Mouse (Mus musculus) midbrain, embryonic 11.5 days (tissue): Measurements from ENCODE around the gene 1700003F12Rik. TPM values are rescaled to one million over a fixed set of nuclear protein-coding genes. Genes with fewer than 3 reads are reported as not detected.

Source experiments
- ATAC-seq: fragments of 200-750 bp; cut with Nextera tagmentation; 2 replicates; pipeline ENCODE4 v1.8.0; 2017; ENCODE audit warnings: moderate TSS enrichment, moderate library complexity; ENCODE audit not compliant: low FRiP score
- DNase-seq: peaks from one replicate; pipeline ENCODE4 v3.0.0; 2015; ENCODE audit warnings: low spot score; ENCODE audit errors: missing footprints
- H3K27ac ChIP-seq: fragments of 300-500 bp; sonication (generic); 2 replicates; pipeline ENCODE4 v1.5.1; 2014; ENCODE audit warnings: low read depth, low read length
- H3K27me3 ChIP-seq: fragments of 300-500 bp; sonication (generic); 2 replicates; pipeline ENCODE4 v1.6.1; 2014; ENCODE audit warnings: mild to moderate bottlenecking, low read length, moderate library complexity, mixed read lengths; ENCODE audit not compliant: control insufficient read depth, insufficient read depth
- H3K36me3 ChIP-seq: fragments of 300-500 bp; sonication (generic); 2 replicates; pipeline ENCODE4 v1.6.1; 2014; ENCODE audit warnings: mild to moderate bottlenecking, low read length, moderate library complexity, mixed read lengths; ENCODE audit not compliant: control insufficient read depth, insufficient read depth
- H3K4me1 ChIP-seq: fragments of 300-500 bp; sonication (generic); 2 replicates; pipeline ENCODE4 v1.6.1; 2014; ENCODE audit warnings: low read length; ENCODE audit not compliant: control insufficient read depth, insufficient read depth
- H3K4me2 ChIP-seq: fragments of 300-500 bp; sonication (generic); 2 replicates; pipeline ENCODE4 v1.6.1; 2014; ENCODE audit warnings: mild to moderate bottlenecking, moderate library complexity
- H3K4me3 ChIP-seq: fragments of 300-500 bp; sonication (generic); 2 replicates; pipeline ENCODE4 v1.5.1; 2014; ENCODE audit warnings: low read depth, low read length
- H3K9ac ChIP-seq: fragments of 300-500 bp; sonication (generic); 2 replicates; pipeline ENCODE4 v1.6.1; 2014; ENCODE audit warnings: low read length
- H3K9me3 ChIP-seq: fragments of 300-500 bp; sonication (generic); 2 replicates; pipeline ENCODE4 v1.6.1; 2016; ENCODE audit warnings: low read length; ENCODE audit not compliant: control insufficient read depth
- WGBS: fragments of 180-500 bp; shearing (Covaris S2); extraction: QIAGEN DNeasy Blood & Tissue Kit; methylation state at CpG from one replicate; pipeline ENCODE4 v1.1.7; 2014; 5-methylcytosine and 5-hydroxymethylcytosine counted together
- polyA plus RNA-seq: library from polyadenylated mRNA; unstranded; fragments of >200 nt; fragmentation: Nextera tagmentation; extraction: Ambion mirVana; gene quantifications from 2 replicates; pipeline ENCODE4 v1.2.1, GENCODE M21; 2014

Gene 1700003F12Rik
- polyA plus RNA-seq, 1 experiment from 2014 or later = 2.6 TPM

GRCm38 (mm10) chr2:154567766-154568165 is 20.9 kb downstream of the 1700003F12Rik start:
- H3K9me3 ChIP-seq = no peaks in the 10 kb centered on the region
- H3K4me1 ChIP-seq = peaks cover 35% of the 10 kb centered on the region
- peak overlapping the region; percentile 75 for H3K4me2 ChIP-seq
- peak overlapping the region; percentile 87 for H3K27ac ChIP-seq
- peaks cover 5% of the 10 kb centered on the region; the same call in 1 of the 2 replicates for H3K36me3 ChIP-seq
- DNase-seq (no peak), ATAC-seq (no peak)
- H3K9ac ChIP-seq = peak overlapping the region; percentile 89
- H3K27me3 ChIP-seq = no peaks in the 10 kb centered on the region
- WGBS = 82% methylated on average over 2 of the region's 2 CpGs
- peak overlapping the region; percentile 86 for H3K4me3 ChIP-seq

- Histone ChIP-seq H3K27ac (peak overlapping the region; percentile 87), H3K27me3 (no peaks in the 10 kb centered on the region), H3K4me2 (peak overlapping the region; percentile 75), H3K4me1 (peaks cover 35% of the 10 kb centered on the region), H3K36me3 (no peaks in the 10 kb centered on the region; the same call in 1 of the 2 replicates), H3K9me3 (no peaks in the 10 kb centered on the region), H3K9ac (peak overlapping the region; percentile 89), H3K4me3 (peak overlapping the region; percentile 86)
- WGBS = 10% methylated on average over 10 of the region's 10 CpGs
- ATAC-seq (peak; percentile 48), DNase-seq (peak; percentile 96)
These were observed 21.6 kb downstream of the 1700003F12Rik start for GRCm38 (mm10) chr2:154568329-154569070.

- Histone ChIP-seq H3K9me3 (no peaks in the 10 kb centered on the region), H3K4me1 (peaks cover 35% of the 10 kb centered on the region), H3K9ac (peak overlapping the region; percentile 89), H3K4me2 (peak overlapping the region; percentile 75), H3K4me3 (peak overlapping the region; percentile 86), H3K27ac (peak overlapping the region; percentile 87), H3K27me3 (no peaks in the 10 kb centered on the region), H3K36me3 (no peaks in the 10 kb centered on the region)
- WGBS = under 1% methylated on average over 62 of the region's 70 CpGs
- no peak for DNase-seq
- ATAC-seq = peak; percentile 66
These were observed 22.3 kb downstream of the 1700003F12Rik start for GRCm38 (mm10) chr2:154569071-154569748.

- ATAC-seq = peak; percentile 96
- Histone ChIP-seq H3K4me3 (peak within 1 kb of the TSS; percentile 86), H3K4me1 (peaks cover 35% of the 10 kb centered on the region), H3K27me3 (no peaks in the 10 kb centered on the region), H3K9me3 (no peaks in the 10 kb centered on the region), H3K36me3 (no peaks in the 10 kb centered on the region), H3K27ac (peak within 1 kb of the TSS; percentile 87), H3K4me2 (peak within 1 kb of the TSS; percentile 75), H3K9ac (peak within 1 kb of the TSS; percentile 89)
- DNase-seq = peak; percentile 99
- under 1% methylated on average over 43 of the region's 44 CpGs for WGBS
These were observed 23.0 kb downstream of the 1700003F12Rik start, which contains the start of gene E2f1 for GRCm38 (mm10) chr2:154569836-154570286. Gene E2f1 (minus strand): TSS chr2:154569892.

- peak; percentile 78 for DNase-seq
- ATAC-seq = no peak
- Histone ChIP-seq H3K9me3 (no peaks in the 10 kb centered on the region), H3K4me1 (peaks cover 32% of the 10 kb centered on the region), H3K36me3 (no peaks in the 10 kb centered on the region), H3K4me2 (peak overlapping the region; percentile 59; the same call in 1 of the 2 replicates), H3K4me3 (no peak overlapping the region), H3K27ac (no peak overlapping the region), H3K27me3 (no peaks in the 10 kb centered on the region), H3K9ac (no peak overlapping the region; the same call in 1 of the 2 replicates)
- 78% methylated on average over 4 of the region's 4 CpGs for WGBS
These were observed 23.8 kb downstream of the 1700003F12Rik start for GRCm38 (mm10) chr2:154570666-154571065.

GRCm38 (mm10) chr2:154571266-154571665 is 24.4 kb downstream of the 1700003F12Rik start:
- Histone ChIP-seq H3K9ac (no peak overlapping the region), H3K4me2 (no peak overlapping the region), H3K4me1 (peaks cover 27% of the 10 kb centered on the region), H3K27ac (no peak overlapping the region), H3K36me3 (no peaks in the 10 kb centered on the region), H3K4me3 (no peak overlapping the region), H3K27me3 (no peaks in the 10 kb centered on the region), H3K9me3 (no peaks in the 10 kb centered on the region)
- no peak for ATAC-seq
- WGBS = 81% methylated on average over 4 of the region's 4 CpGs
- DNase-seq = no peak

GRCm38 (mm10) chr2:154571976-154572375 is 25.1 kb downstream of the 1700003F12Rik start:
- DNase-seq (no peak), ATAC-seq (no peak)
- H3K9ac ChIP-seq = no peak overlapping the region
- H3K4me1 ChIP-seq = peaks cover 28% of the 10 kb centered on the region
- H3K9me3 ChIP-seq = no peaks in the 10 kb centered on the region
- WGBS = 81% methylated on average over 8 of the region's 8 CpGs
- no peak overlapping the region for H3K4me2 ChIP-seq
- no peak overlapping the region for H3K4me3 ChIP-seq
- H3K27ac ChIP-seq = no peak overlapping the region
- H3K36me3 ChIP-seq = no peaks in the 10 kb centered on the region
- H3K27me3 ChIP-seq = no peaks in the 10 kb centered on the region

GRCm38 (mm10) chr2:154572996-154573395 is 26.1 kb downstream of the 1700003F12Rik start:
- Histone ChIP-seq H3K27ac (no peak overlapping the region), H3K4me2 (no peak overlapping the region), H3K36me3 (no peaks in the 10 kb centered on the region), H3K27me3 (no peaks in the 10 kb centered on the region), H3K9ac (no peak overlapping the region), H3K4me3 (no peak overlapping the region), H3K9me3 (no peaks in the 10 kb centered on the region), H3K4me1 (peaks cover 30% of the 10 kb centered on the region)
- ATAC-seq (no peak), DNase-seq (no peak)
- 84% methylated on average over 3 of the region's 3 CpGs for WGBS

- H3K36me3 ChIP-seq = no peaks in the 10 kb centered on the region
- H3K4me1 ChIP-seq = peaks cover 23% of the 10 kb centered on the region
- 52% methylated on average over 7 of the region's 7 CpGs for WGBS
- H3K4me3 ChIP-seq = no peak overlapping the region
- ATAC-seq (no peak), DNase-seq (peak; percentile 80)
- H3K27me3 ChIP-seq = no peaks in the 10 kb centered on the region
- H3K9me3 ChIP-seq = no peaks in the 10 kb centered on the region
- H3K4me2 ChIP-seq = no peak overlapping the region
- no peak overlapping the region for H3K9ac ChIP-seq
- H3K27ac ChIP-seq = no peak overlapping the region
These were observed 27.4 kb downstream of the 1700003F12Rik start for GRCm38 (mm10) chr2:154574271-154574670.
